Comparison of ENCODE assay signal across 8 mouse cellular contexts in the genomic region with DNA sequence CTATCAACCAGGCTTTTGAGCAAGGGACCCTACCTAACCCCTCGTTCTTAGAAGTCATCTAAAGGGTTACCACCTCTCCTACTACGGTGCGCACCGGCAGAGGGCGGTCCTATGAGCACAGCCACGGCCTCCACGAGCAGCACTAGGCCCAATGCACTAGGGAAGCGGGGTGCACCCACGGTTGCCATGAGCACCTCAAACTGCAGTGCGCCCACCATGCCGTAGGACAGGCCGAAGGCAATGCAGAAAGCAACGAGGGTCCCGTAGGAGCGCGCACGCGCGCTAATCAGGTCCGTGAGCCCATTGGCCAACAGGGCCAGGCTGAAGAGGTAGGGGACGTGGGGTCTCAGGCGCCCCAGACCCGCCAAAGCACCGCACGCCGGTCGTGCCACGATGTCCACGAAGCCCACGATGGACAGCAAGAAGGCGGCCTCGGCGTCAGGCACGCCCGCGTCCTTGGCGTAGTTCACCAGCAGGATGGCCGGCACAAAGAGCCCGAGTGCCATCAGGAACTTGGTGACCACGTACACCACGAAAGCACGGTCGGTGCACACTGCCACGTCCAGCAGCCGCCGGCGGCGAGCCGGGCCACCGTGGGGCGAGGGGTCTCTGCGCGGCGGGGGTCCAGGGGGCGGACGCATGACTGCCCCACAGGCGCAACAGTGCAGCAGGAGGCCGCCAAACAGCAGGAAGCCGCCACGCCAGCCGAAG. TPM values are rescaled to one million over a fixed set of nuclear protein-coding genes. Genes with fewer than 3 reads are reported as not detected.
DNase-seq lines count a peak whose midpoint lies in the region; ATAC-seq and TF ChIP-seq lines count a peak whose summit lies in the region.

No protein-coding gene starts in this region.

- peaks cover 6% of the 10 kb centered on the region; the same call in 1 of the 2 replicates for H3K4me1 ChIP-seq in lung, embryonic 14.5 days (ENCODE audit: insufficient read depth)
- H3K4me1 ChIP-seq in forebrain, embryonic 15.5 days = peaks cover 13% of the 10 kb centered on the region
- peaks cover 16% of the 10 kb centered on the region for H3K4me1 ChIP-seq in neural tube, embryonic 15.5 days

- peak; percentile 46 for DNase-seq in lung, embryonic 14.5 days
- DNase-seq in lung, postnatal 14 days = no peak
- DNase-seq in embryo, embryonic 10.5 days (ENCODE audit: low spot score) = peak; percentile 36
- DNase-seq in kidney, postnatal 4 days = peak; percentile 41 to 62
- no peak for DNase-seq in gastrocnemius, adult 8-10 months (ENCODE audit: low spot score in 2 of 2)
- DNase-seq in ovary, postnatal 14 days (ENCODE audit: low spot score) = no peak

- H3K9ac ChIP-seq in lung, embryonic 14.5 days = peak overlapping the region; percentile 58
- H3K9ac ChIP-seq in forebrain, embryonic 15.5 days (replicated peaks) = peak overlapping the region; percentile 42
- peak overlapping the region; percentile 39 for H3K9ac ChIP-seq in neural tube, embryonic 15.5 days (replicated peaks)

- TF ChIP-seq CTCF in lung, embryonic 14.5 days (IDR thresholded peaks at IDR 0.05; ENCODE audit: low read depth) = peak; percentile 41

- 2% methylated on average over 61 of the region's 61 CpGs for whole genome bisulfite sequencing in lung, embryonic 14.5 days
- 3% methylated on average over 61 of the region's 61 CpGs for WGBS in forebrain, embryonic 15.5 days
- 2% methylated on average over 61 of the region's 61 CpGs for WGBS in neural tube, embryonic 15.5 days

- peak; percentile 57; the same call in 1 of the 2 replicates for ATAC-seq in lung, embryonic 14.5 days (ENCODE audit: insufficient read depth)
- peak; percentile 68 for ATAC-seq in forebrain, embryonic 15.5 days (replicated peaks)
- peak; percentile 78 for ATAC-seq in neural tube, embryonic 15.5 days (ENCODE audit: low FRiP score)

- H3K4me2 ChIP-seq in lung, embryonic 14.5 days = peak overlapping the region; percentile 80
- peak overlapping the region; percentile 62 for H3K4me2 ChIP-seq in forebrain, embryonic 15.5 days (replicated peaks)
- H3K4me2 ChIP-seq in neural tube, embryonic 15.5 days = peak overlapping the region; percentile 66

- no peak overlapping the region for H3K27ac ChIP-seq in lung, embryonic 14.5 days (ENCODE audit: low read depth)
- no peak overlapping the region for H3K27ac ChIP-seq in forebrain, embryonic 15.5 days (replicated peaks)
- H3K27ac ChIP-seq in neural tube, embryonic 15.5 days (replicated peaks) = no peak overlapping the region; the same call in 1 of the 2 replicates

- peaks cover 29% of the 10 kb centered on the region for H3K27me3 ChIP-seq in lung, embryonic 14.5 days (ENCODE audit: insufficient read depth, low read length)
- peaks cover 36% of the 10 kb centered on the region for H3K27me3 ChIP-seq in forebrain, embryonic 15.5 days
- peaks cover 41% of the 10 kb centered on the region for H3K27me3 ChIP-seq in neural tube, embryonic 15.5 days (replicated peaks)

- peaks cover 14% of the 10 kb centered on the region for H3K36me3 ChIP-seq in lung, embryonic 14.5 days (ENCODE audit: insufficient read depth)
- H3K36me3 ChIP-seq in forebrain, embryonic 15.5 days = peaks cover 16% of the 10 kb centered on the region
- peaks cover 18% of the 10 kb centered on the region for H3K36me3 ChIP-seq in neural tube, embryonic 15.5 days

- peak overlapping the region; percentile 41 for H3K4me3 ChIP-seq in lung, embryonic 14.5 days (ENCODE audit: low read depth, low read length)
- H3K4me3 ChIP-seq in forebrain, embryonic 15.5 days = peak overlapping the region; percentile 35
- H3K4me3 ChIP-seq in neural tube, embryonic 15.5 days (replicated peaks) = peak overlapping the region; percentile 35

- no peaks in the 10 kb centered on the region for H3K9me3 ChIP-seq in lung, embryonic 14.5 days (ENCODE audit: low read depth, low read length)
- H3K9me3 ChIP-seq in forebrain, embryonic 15.5 days = no peaks in the 10 kb centered on the region
- H3K9me3 ChIP-seq in neural tube, embryonic 15.5 days (replicated peaks) = no peaks in the 10 kb centered on the region

RNA-seq across cellular contexts. Expression of a gene that starts 2.6 kb away (rescaled TPM):
- 0.11 and 0.18 TPM in 2 replicates for polyA plus RNA-seq in lung, embryonic 14.5 days (2014; fragmentation: Nextera tagmentation; extraction: Ambion mirVana)
- polyA plus RNA-seq in forebrain, embryonic 15.5 days (2015; fragmentation: Nextera tagmentation; extraction: Ambion mirVana) = 0.36 and 0.81 TPM in 2 replicates
- polyA plus RNA-seq in neural tube, embryonic 15.5 days (2015; fragmentation: Nextera tagmentation; extraction: Ambion mirVana) = 0.27 and 0.40 TPM in 2 replicates
- under 1 TPM; 0.15 to 0.85 (median 0.16) TPM for total RNA-seq in gastrocnemius, adult 8-10 months (2022)

RNA-seq across cellular contexts. Expression of a gene that starts 22.7 kb away (rescaled TPM):
- polyA plus RNA-seq in lung, embryonic 14.5 days (2014; fragmentation: Nextera tagmentation; extraction: Ambion mirVana) = 0.18 and 0.53 TPM in 2 replicates
- polyA plus RNA-seq in forebrain, embryonic 15.5 days (2015; fragmentation: Nextera tagmentation; extraction: Ambion mirVana) = 0.97 and 1.1 TPM in 2 replicates
- polyA plus RNA-seq in neural tube, embryonic 15.5 days (2015; fragmentation: Nextera tagmentation; extraction: Ambion mirVana) = 1.3 and 1.5 TPM in 2 replicates
- under 1 TPM; 0.24 to 0.72 (median 0.36) TPM for total RNA-seq in gastrocnemius, adult 8-10 months (2022)

RNA-seq across cellular contexts. Expression of a gene that starts 23.0 kb away (rescaled TPM):
- polyA plus RNA-seq in lung, embryonic 14.5 days (2014; fragmentation: Nextera tagmentation; extraction: Ambion mirVana) = 18.1 and 18.7 TPM in 2 replicates
- polyA plus RNA-seq in forebrain, embryonic 15.5 days (2015; fragmentation: Nextera tagmentation; extraction: Ambion mirVana) = 78.5 and 85.1 TPM in 2 replicates
- polyA plus RNA-seq in neural tube, embryonic 15.5 days (2015; fragmentation: Nextera tagmentation; extraction: Ambion mirVana) = 89.9 and 99.7 TPM in 2 replicates
- total RNA-seq in gastrocnemius, adult 8-10 months (2022) = 10 to 100 TPM; 30.0 to 34.8 (median 32.4) TPM

RNA-seq across cellular contexts. Expression of a gene that starts 33.4 kb away (rescaled TPM):
- 3.1 and 3.9 TPM in 2 replicates for polyA plus RNA-seq in lung, embryonic 14.5 days (2014; fragmentation: Nextera tagmentation; extraction: Ambion mirVana)
- polyA plus RNA-seq in forebrain, embryonic 15.5 days (2015; fragmentation: Nextera tagmentation; extraction: Ambion mirVana) = 1.9 and 3.6 TPM in 2 replicates
- 2.0 and 4.0 TPM in 2 replicates for polyA plus RNA-seq in neural tube, embryonic 15.5 days (2015; fragmentation: Nextera tagmentation; extraction: Ambion mirVana)
- total RNA-seq in gastrocnemius, adult 8-10 months (2022) = 1 to 10 TPM; 2.6 to 6.1 (median 3.5) TPM

Comparison
In these comparisons a context has a peak if more than half of its experiments do, and no peak if none do; other contexts are left out.
1. DNase-seq: peak in lung, embryonic 14.5 days (single experiment), embryo, embryonic 10.5 days (single experiment) and kidney, postnatal 4 days (2 of 2); none in lung, postnatal 14 days (single experiment), gastrocnemius, adult 8-10 months (0 of 2) and ovary, postnatal 14 days (single experiment).
2. Peak in every context shown above with its lines, with median percentiles within 50 percentile points of each other: ATAC-seq, H3K4me2 ChIP-seq, H3K4me3 ChIP-seq and H3K9ac ChIP-seq.